Mouse (Mus musculus): ENCODE results near the gene C2cd5.

DNA sequence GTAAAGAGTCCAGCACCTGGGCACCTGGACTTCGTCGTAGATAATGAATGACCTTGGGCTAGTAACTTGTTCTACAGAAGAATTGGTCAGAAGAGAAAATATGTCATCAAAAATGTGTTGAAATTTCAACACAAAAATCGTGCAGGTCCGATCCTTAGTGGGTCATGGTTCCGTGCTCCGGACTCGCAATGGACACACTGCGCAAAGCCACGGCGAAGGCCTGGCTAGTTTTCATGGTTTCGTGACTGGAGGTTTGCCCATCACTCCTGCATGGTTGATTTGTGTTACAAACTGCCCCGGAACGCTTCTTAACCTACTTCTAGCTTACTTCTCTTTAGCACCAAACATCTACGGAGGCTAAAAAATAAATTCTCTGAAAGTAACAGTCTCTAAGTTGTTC lies 137.1 kb downstream of the C2cd5 start:
- TF ChIP-seq EP300 (IDR thresholded peaks at IDR 0.05; ENCODE audit: low read depth) (no peak), CTCF (IDR thresholded peaks at IDR 0.05; ENCODE audit: low read depth) (no peak)
